In genomic region chr19:58451323-58451722, GRCm38 (mm10) we compare ENCODE assay signal across 12 mouse cellular contexts. TPM values are rescaled to one million over a fixed set of nuclear protein-coding genes. Genes with fewer than 3 reads are reported as not detected.
DNase-seq lines count a peak whose midpoint lies in the region; ATAC-seq lines count a peak whose summit lies in the region.
"Had no signal": no experiment of that assay in that cellular context is flagged by ENCODE, and none has a peak within 500 bp of the region (broad histone marks: within the 10 kb centered on the region; RNA-seq: fewer than 3 reads in every experiment).

No protein-coding gene starts in this region.

- no peak overlapping the region for H3K9ac ChIP-seq in midbrain, embryonic 13.5 days (replicated peaks)
- H3K9ac ChIP-seq in midbrain, embryonic 14.5 days (replicated peaks; ENCODE audit: low read length) = no peak overlapping the region
- H3K9ac ChIP-seq in stomach, embryonic 16.5 days (ENCODE audit: low read length) = no peak overlapping the region
- H3K9ac ChIP-seq: liver, embryonic 15.5 days had no signal

- no peaks in the 10 kb centered on the region for H3K9me3 ChIP-seq in midbrain, embryonic 13.5 days
- H3K9me3 ChIP-seq in midbrain, embryonic 10.5 days (replicated peaks) = no peaks in the 10 kb centered on the region
- H3K9me3 ChIP-seq in hindbrain, embryonic 10.5 days = no peaks in the 10 kb centered on the region
- no peaks in the 10 kb centered on the region for H3K9me3 ChIP-seq in midbrain, embryonic 14.5 days (ENCODE audit: control insufficient read depth, low read length)
- no peaks in the 10 kb centered on the region for H3K9me3 ChIP-seq in stomach, embryonic 16.5 days (replicated peaks; ENCODE audit: control insufficient read depth, low read length)
- H3K9me3 ChIP-seq: liver, embryonic 15.5 days had no signal

- 66% methylated on average over 6 of the region's 6 CpGs for WGBS in midbrain, embryonic 13.5 days
- WGBS in midbrain, embryonic 10.5 days = 71% methylated on average over 6 of the region's 6 CpGs
- 72% methylated on average over 6 of the region's 6 CpGs for WGBS in hindbrain, embryonic 10.5 days
- WGBS in midbrain, embryonic 14.5 days = 64% methylated on average over 6 of the region's 6 CpGs
- WGBS in stomach, embryonic 16.5 days = 55% methylated on average over 6 of the region's 6 CpGs

- H3K4me1 ChIP-seq in midbrain, embryonic 13.5 days (replicated peaks) = peaks cover 57% of the 10 kb centered on the region
- peaks cover 45% of the 10 kb centered on the region for H3K4me1 ChIP-seq in midbrain, embryonic 10.5 days
- H3K4me1 ChIP-seq in hindbrain, embryonic 10.5 days (replicated peaks) = peaks cover 54% of the 10 kb centered on the region
- H3K4me1 ChIP-seq in midbrain, embryonic 14.5 days (ENCODE audit: control insufficient read depth, insufficient read depth, low read length) = peaks cover 42% of the 10 kb centered on the region
- peaks cover 19% of the 10 kb centered on the region for H3K4me1 ChIP-seq in stomach, embryonic 16.5 days (ENCODE audit: control insufficient read depth, insufficient read depth, low read length)

- DNase-seq in midbrain, embryonic 10.5 days (ENCODE audit: low spot score) = no peak
- DNase-seq in hindbrain, embryonic 10.5 days (ENCODE audit: low spot score) = no peak
- no peak for DNase-seq in midbrain, embryonic 14.5 days
- DNase-seq in lung, postnatal 10 days = no peak
- DNase-seq in cerebellum, postnatal 36 days = no peak
- DNase-seq: kidney, postnatal 4 days; lung, postnatal 4 days; right cerebral cortex, postnatal 4 days had no signal

- H3K27ac ChIP-seq in midbrain, embryonic 13.5 days = no peak overlapping the region
- no peak overlapping the region for H3K27ac ChIP-seq in midbrain, embryonic 10.5 days (replicated peaks)
- H3K27ac ChIP-seq in hindbrain, embryonic 10.5 days = no peak overlapping the region
- no peak overlapping the region for H3K27ac ChIP-seq in midbrain, embryonic 14.5 days (replicated peaks; ENCODE audit: low read depth, low read length)
- no peak overlapping the region for H3K27ac ChIP-seq in stomach, embryonic 16.5 days (ENCODE audit: low read length)
- H3K27ac ChIP-seq: liver, embryonic 15.5 days had no signal

- peak overlapping the region; percentile 90 for H3K4me2 ChIP-seq in midbrain, embryonic 13.5 days (replicated peaks)
- H3K4me2 ChIP-seq in midbrain, embryonic 14.5 days (ENCODE audit: low read length) = peak overlapping the region; percentile 96
- peak overlapping the region; percentile 36; the same call in 1 of the 2 replicates for H3K4me2 ChIP-seq in stomach, embryonic 16.5 days (ENCODE audit: low read depth, low read length)
- H3K4me2 ChIP-seq: liver, embryonic 15.5 days had no signal

- ATAC-seq in midbrain, embryonic 13.5 days = no peak
- ATAC-seq in midbrain, embryonic 14.5 days (ENCODE audit: low FRiP score, low TSS enrichment) = no peak
- ATAC-seq in stomach, embryonic 16.5 days (ENCODE audit: insufficient read depth, low FRiP score) = no peak

- no peaks in the 10 kb centered on the region for H3K36me3 ChIP-seq in midbrain, embryonic 13.5 days
- 0 out of 2 replicates have a peak, but pooled peaks cover 5% of the 10 kb centered on the region for H3K36me3 ChIP-seq in midbrain, embryonic 10.5 days
- peaks cover 8% of the 10 kb centered on the region; the same call in 1 of the 2 replicates for H3K36me3 ChIP-seq in hindbrain, embryonic 10.5 days
- H3K36me3 ChIP-seq in midbrain, embryonic 14.5 days (ENCODE audit: control insufficient read depth, insufficient read depth, low read length) = no peaks in the 10 kb centered on the region
- no peaks in the 10 kb centered on the region for H3K36me3 ChIP-seq in stomach, embryonic 16.5 days (ENCODE audit: control insufficient read depth, insufficient read depth, low read length)
- H3K36me3 ChIP-seq: liver, embryonic 15.5 days had no signal

- H3K4me3 ChIP-seq in midbrain, embryonic 13.5 days (replicated peaks) = peak overlapping the region; percentile 4; the same call in 1 of the 2 replicates
- no peak overlapping the region; the same call in 1 of the 2 replicates for H3K4me3 ChIP-seq in midbrain, embryonic 10.5 days
- H3K4me3 ChIP-seq in hindbrain, embryonic 10.5 days = 0 out of 2 replicates have a peak overlapping the region, but pooled peaks have one; percentile 65
- peak overlapping the region; percentile 7; the same call in 1 of the 2 replicates for H3K4me3 ChIP-seq in midbrain, embryonic 14.5 days (replicated peaks; ENCODE audit: low read depth, low read length)
- no peak overlapping the region for H3K4me3 ChIP-seq in stomach, embryonic 16.5 days (replicated peaks; ENCODE audit: low read length)
- H3K4me3 ChIP-seq: erythroblast, embryonic 14.5 days; liver, embryonic 15.5 days had no signal

- peaks cover 27% of the 10 kb centered on the region for H3K27me3 ChIP-seq in midbrain, embryonic 13.5 days
- peaks cover 56% of the 10 kb centered on the region for H3K27me3 ChIP-seq in midbrain, embryonic 10.5 days (ENCODE audit: low read depth, poor library complexity, severe bottlenecking)
- H3K27me3 ChIP-seq in hindbrain, embryonic 10.5 days (ENCODE audit: insufficient read depth, poor library complexity, severe bottlenecking) = peaks cover 54% of the 10 kb centered on the region
- H3K27me3 ChIP-seq in midbrain, embryonic 14.5 days (ENCODE audit: control insufficient read depth, insufficient read depth, low read length) = no peaks in the 10 kb centered on the region
- H3K27me3 ChIP-seq in stomach, embryonic 16.5 days (ENCODE audit: control insufficient read depth, insufficient read depth, low read length) = peaks cover 17% of the 10 kb centered on the region; the same call in 1 of the 2 replicates

RNA-seq across cellular contexts. Expression of gene Gfra1, which starts 4.4 kb away (rescaled TPM):
- 42.5 and 47.9 TPM in 2 replicates for polyA plus RNA-seq in midbrain, embryonic 13.5 days (2015; fragmentation: Nextera tagmentation; extraction: Ambion mirVana)
- polyA plus RNA-seq in midbrain, embryonic 10.5 days (2016; fragmentation: Nextera tagmentation; extraction: Ambion mirVana) = 22.1 and 34.3 TPM in 2 replicates
- polyA plus RNA-seq in hindbrain, embryonic 10.5 days (2016; fragmentation: Nextera tagmentation; extraction: Ambion mirVana) = 26.7 and 35.8 TPM in 2 replicates
- 34.7 and 40.5 TPM in 2 replicates for polyA plus RNA-seq in midbrain, embryonic 14.5 days (2014; fragmentation: Nextera tagmentation; extraction: Ambion mirVana)
- polyA plus RNA-seq in stomach, embryonic 16.5 days (2015; fragmentation: Nextera tagmentation; extraction: Ambion mirVana) = 26.2 and 31.1 TPM in 2 replicates
- polyA plus RNA-seq: erythroblast, embryonic 14.5 days had no signal

Comparison
In these comparisons a context has a peak if more than half of its experiments do, and no peak if none do; other contexts are left out.
1. H3K4me3 ChIP-seq: peak in midbrain, embryonic 13.5 days (single experiment), hindbrain, embryonic 10.5 days (single experiment) and midbrain, embryonic 14.5 days (single experiment); none in midbrain, embryonic 10.5 days (single experiment) and stomach, embryonic 16.5 days (single experiment).
2. H3K4me2 ChIP-seq: peak in every context shown above with its lines; median percentile 96 in midbrain, embryonic 14.5 days; 90 in midbrain, embryonic 13.5 days; 36 in stomach, embryonic 16.5 days.